Mouse (Mus musculus): ENCODE measurements around the gene Wapl.

The Wapl gene

GRCm38 (mm10) chr14:34673395-34674228 is at the start of gene Wapl:
TSS of gene Wapl (plus strand) at chr14:34673928.
- DNase-seq, result peak; percentile 98

DNA sequence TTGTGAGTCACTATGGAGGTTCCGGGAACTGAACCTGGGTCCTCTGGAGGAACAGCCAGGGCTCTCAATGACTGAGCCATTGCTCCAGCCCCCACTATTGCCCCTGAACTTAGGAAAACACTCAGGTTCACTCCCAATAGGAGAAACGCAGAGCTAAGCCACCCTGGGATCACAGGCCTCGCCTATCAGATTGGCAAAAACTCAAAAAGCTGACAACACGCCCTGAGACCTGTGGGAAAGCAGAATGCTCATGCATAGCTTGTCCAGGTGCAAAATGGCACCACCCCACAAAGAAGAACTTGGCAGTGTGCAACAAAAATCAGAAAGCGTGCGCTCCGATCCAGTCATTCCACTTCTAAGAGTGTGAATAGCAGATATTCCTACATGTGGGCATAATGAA is 46.9 kb upstream of the Wapl start:
- DNase-seq, result no peak

GRCm38 (mm10) chr14:34632722-34633448 is 40.8 kb upstream of the Wapl start:
- no peak for DNase-seq

- DNase-seq, result no peak
These were observed 38.5 kb upstream of the Wapl start for GRCm38 (mm10) chr14:34635192-34635591.

DNA sequence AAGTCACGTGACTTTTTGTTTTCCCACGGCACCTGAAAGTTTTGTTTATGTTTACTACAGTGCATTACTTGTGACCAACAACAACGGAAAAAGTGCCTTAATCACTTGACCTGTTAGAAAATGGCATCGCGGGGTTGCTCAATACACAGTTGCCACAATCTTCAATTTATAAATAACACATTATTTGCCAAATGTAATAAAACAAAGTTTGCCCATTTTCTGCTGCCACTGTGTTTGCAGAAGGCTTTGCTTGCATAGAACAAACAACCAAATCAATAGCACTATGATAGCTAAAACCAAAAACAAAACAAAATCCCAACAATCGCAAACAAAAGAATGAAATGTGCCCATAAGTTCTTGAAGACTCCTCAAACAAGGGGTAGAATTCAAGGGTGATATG is 38.0 kb upstream of the Wapl start:
- DNase-seq, result no peak

GRCm38 (mm10) chr14:34644140-34644539 is 29.6 kb upstream of the Wapl start:
- no peak for DNase-seq

- no peak for DNase-seq
These were observed 25.8 kb upstream of the Wapl start for GRCm38 (mm10) chr14:34647870-34648475.

DNA sequence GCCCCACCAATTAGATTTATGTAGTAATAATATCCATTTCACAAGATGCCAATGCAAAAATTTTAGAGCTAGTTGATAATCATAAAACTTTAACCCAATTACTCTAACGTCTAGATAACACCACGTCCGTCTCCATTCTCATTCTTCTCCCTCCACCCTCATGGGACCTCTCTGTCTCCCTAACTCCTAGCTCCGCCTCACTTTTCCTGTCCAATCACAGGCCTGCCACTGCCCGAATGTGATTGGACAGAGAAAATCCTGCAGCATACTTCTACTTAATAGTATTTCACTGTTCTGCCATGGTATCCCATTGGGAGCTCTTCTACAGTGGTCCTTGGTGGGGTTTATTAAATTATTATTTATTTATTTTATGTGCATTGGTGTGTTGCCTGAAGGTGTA is 16.6 kb upstream of the Wapl start:
- no peak for DNase-seq

GRCm38 (mm10) chr14:34660351-34660787 is 13.4 kb upstream of the Wapl start:
- DNase-seq, result no peak

DNA sequence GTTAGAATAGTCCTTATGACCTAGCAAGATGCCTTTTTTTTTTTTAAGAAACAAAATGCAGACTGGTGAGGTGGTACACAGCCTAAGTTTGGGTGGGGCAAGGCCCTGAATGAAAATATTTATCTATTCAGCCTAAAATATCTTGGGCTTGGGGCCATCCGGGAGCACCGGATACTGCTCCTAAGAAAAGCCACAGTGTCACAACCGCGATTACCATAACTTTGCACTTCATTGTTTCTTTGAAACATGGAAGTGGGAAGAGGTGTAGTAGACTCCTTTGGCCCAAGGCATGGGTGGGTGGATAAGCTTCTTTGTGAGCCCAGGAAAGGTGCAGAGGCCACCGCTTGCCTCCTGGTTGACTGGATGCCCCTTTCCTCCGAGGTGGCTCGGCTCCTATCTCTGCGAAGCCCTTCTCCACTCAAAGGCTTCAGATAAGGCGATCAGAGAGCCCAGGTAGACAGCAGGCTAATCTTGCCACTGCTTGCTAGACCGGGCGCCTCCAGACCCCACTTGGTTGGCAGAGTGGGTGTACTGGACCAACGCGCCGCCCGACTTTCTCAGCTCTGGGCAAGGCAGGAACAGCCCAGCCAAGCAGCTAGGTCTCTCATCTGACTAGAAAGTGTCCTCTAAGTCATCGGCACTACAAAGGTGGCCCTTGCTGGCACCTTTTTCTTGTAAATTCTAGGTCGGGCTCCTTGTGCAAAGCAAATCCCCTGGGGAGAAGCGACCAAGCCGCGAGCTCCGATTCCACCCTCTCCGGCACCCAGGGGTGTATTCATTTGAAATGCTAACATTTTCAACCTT is 12.7 kb upstream of the Wapl start:
- no peak for DNase-seq

DNA sequence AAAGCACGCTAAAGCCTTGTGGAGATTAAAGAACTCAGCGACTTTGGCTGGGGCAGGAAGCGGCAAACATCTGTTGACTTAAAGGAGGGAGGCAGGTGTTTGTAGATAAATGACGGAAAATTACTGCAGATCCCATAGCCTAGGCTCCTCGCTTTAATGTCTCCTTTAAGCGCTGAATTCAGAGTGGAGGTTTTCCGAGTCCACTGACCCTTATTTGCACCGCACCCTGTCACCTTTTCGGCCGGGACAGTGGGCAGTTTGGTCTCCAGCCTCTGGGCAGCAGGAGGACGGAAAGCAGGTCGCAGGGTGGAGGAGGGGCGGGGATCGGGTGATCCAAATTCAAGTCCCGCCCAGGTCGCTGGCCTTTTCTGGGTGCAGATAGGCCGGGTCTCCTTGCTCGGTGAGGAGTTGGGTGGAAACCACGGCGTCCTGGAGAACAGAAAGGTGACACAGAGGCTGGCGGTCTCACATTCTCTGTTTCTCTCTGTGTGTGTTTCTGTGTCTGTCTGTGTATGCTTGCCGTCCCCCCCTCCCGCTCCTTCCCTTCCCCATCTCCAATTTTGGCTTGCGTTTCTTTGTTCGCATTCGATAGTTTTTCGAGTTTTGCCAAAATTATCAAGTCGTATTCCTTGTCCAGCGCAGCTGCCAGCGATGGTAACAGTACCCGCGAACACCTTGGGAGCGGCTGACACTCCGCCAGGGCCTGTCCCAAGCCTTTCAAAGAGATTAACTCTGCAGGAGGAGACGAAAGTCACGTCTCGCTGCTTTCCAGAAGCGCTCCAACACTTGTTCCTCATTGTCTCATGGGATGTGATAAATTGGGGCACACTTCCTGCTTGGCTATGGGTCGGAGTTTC is 11.9 kb upstream of the Wapl start:
- DNase-seq, result peak; percentile 12

- no peak for DNase-seq
These were observed 11.3 kb upstream of the Wapl start for GRCm38 (mm10) chr14:34662478-34662826.

DNA sequence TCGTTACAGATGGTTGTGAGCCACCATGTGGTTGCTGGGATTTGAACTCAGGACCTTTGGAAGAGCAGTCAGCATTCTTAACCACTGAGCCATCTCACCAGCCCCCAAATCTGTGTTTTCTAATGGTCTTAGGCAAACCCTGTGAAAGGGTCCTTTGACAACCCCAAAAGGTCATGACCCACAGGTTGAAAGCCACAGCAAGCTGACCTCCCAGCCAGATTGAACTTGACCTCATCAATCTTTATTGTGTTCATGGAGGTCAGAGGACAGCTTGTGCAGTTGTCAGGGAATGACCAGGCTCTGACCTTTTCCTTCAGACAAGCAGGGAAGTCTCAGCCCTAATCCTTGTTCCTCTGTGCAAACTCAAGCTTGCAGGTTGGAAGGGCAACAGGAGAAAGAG is 10.3 kb upstream of the Wapl start:
- DNase-seq, result no peak

DNA sequence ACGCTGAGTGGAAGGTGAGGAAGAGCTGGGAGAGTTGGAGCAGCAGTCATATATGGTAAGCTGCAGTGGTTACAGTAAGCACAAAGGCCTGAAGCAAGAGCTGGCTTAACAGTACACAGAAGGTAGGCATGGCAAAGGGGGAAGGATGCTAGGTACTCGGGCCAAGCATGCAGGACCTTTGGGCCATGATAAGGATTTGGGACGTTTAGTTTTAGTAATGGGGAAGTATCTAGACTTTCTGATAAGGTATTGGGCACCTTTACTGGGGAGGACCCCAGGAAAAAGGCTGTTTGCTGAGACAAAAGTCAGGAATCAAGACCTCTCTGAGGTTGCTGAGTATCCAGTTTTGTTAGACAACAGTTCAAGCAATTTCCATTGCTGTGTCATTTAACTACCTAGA is 4.6 kb upstream of the Wapl start:
- DNase-seq, result no peak

GRCm38 (mm10) chr14:34670256-34670655 is 3.5 kb upstream of the Wapl start:
- no peak for DNase-seq

DNA sequence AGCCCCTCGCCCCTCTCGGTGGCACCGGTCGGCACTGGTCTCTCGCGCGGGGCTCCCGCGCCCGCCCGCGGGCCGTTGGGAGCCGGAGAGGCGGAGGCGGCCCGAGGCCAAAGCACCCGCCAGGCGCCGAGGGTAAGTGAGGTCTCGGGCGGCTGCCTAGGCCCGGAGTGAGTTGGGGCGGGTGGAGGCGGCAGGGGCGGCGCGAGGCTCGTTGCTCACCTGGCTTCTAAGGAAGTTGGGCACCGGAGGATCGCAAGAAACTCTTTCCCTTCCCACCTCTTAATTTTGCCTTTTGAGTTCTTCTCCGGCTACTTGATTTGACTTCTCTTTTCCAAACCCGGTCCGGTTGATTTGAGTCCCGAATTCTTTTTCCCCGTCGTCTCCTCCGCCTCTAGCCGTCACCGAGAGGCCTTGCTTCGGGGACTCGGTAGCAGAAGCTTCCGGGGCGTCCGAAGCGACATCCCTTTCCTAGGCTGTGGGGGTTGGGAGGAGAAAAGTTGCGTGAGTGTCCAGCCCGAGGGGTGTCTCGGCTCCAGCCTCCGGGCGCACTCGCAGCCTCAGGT is 582 bp downstream of the Wapl start:
- peak; percentile 31 for DNase-seq

- no peak for DNase-seq
These were observed 1.2 kb downstream of the Wapl start for GRCm38 (mm10) chr14:34674932-34675331.

DNA sequence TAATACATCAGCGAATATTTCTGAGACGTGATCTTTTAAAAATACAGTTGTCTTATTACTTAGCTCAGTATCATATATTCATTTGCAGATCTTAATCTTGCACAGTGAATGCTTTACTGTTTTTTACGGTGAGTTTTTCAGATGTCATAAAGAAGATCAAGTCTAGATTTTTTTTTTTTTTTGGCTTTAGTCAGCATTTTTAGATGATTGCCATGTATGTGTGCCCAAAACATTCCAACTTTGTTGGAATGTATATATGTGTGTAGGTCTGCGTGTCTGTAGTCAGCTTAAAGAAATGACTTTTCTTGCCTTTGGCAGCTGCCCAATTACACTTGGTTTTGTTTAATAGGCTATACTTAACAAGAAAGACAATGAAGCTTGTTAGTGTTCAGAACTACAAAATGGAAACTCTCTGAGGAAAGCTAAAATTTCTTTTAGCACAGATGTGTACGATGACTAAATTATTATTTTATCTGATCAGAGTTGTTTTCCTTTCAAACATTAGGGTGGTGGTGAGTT is 1.7 kb downstream of the Wapl start:
- no peak for DNase-seq

DNA sequence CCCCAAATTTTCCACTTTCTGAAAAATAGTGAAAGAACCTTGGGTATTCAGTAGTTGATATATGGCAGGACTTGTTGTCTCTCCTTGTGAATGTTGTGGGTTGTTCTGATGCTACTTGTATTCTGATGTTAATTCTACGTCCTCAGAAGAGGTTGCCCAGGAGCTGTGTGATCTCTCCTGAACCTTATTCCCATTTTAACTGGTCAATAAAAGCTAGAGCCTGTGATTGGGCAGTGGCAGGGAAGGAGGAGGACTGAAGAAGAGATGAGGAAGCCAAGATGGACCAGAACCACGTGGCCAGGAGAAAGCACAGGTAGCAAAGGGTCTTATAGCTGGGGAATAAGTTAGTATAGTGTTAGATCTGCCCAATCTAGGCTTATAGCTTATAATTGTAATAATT is 7.1 kb downstream of the Wapl start:
- DNase-seq, result no peak

DNA sequence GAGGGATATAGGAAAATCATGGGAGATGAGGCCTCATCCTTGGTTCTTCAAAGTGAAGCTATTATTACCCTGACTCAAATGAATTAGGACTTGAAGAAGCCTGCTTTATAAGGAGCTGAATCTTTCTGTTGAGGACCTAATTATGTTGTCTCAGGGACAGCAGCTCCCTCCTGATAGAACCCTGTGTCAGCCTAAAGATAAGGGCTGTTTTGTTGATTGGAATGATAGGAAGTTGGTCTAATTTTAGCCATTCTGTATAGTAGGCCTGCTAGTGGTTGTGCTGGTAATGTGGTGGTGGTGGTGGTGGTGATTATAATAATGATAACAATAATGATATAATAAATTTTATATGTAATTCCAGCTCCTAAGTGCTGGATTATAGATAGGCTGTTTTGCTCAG is 11.3 kb downstream of the Wapl start:
- no peak for DNase-seq

DNA sequence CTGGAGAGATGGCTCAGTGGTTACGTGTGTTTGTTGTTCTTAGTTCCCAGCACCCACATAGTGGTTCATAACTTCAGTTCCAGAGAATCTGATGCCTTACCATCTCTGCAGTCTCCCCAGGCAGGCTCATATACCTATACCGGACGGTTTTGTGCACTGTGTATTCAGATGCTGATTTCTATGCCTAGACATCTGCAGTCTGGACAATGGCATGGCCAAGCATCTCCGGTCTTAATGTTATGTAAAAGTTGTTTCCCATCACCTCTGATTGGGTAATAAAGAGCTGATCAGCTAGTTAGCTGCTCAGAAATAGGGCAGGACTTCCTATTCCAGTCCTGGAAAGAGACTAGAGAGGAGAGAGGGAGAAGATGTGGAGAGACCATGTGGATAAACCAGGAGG is 20.2 kb downstream of the Wapl start:
- DNase-seq, result no peak

DNA sequence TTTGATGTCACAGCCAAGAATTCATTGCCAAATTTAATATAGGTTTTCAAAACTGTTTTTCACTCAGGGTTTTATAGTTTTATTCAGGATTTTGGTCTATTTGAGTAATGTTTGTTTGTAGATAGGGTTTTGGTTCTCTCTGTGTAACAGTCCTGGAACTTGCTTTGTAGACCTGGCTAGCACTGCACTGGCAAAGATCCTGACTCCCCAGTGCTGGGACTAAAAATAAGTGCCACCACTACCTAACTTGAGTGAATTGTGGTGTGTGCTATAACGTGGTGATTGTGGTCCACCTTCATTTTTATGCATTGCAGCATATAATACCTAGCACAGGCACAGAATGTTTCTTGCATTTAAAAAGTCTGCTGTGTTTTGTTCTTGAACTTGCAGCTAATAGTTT is 23.6 kb downstream of the Wapl start:
- DNase-seq, result no peak
